9 mouse cellular contexts compared by ENCODE assay signal in the genomic region with DNA sequence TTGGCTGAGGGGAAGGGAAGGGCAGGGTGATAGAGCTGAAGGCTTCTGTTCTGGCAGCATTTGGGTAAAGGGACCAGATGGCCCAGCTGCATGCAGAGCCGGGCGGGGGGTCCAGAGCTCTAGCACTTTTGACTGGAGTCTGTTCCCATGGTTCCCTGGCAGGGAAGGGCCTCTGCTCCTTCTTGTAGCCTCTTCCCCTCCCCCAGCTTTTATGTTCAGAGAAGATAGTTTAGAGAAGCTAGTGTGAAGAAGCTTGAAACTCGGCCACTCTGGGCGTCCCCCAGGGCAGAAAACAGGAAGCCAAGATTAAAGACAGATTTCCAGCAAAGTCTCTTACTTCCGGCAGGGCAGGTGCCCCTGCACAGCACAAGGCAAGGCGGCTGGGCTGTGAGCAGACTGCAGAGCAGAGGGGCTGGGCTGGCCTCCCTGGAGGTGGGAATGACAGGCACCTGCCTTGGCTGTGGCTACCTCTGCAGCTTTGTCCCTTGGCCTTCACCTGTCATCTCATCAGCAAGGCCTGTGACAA. TPM values are rescaled to one million over a fixed set of nuclear protein-coding genes. Genes with fewer than 3 reads are reported as not detected.
DNase-seq lines count a peak whose midpoint lies in the region; ATAC-seq and TF ChIP-seq lines count a peak whose summit lies in the region.
"Had no signal": no experiment of that assay in that cellular context is flagged by ENCODE, and none has a peak within 500 bp of the region (broad histone marks: within the 10 kb centered on the region; RNA-seq: fewer than 3 reads in every experiment).

No protein-coding gene starts in this region.

- 36% methylated on average over 6 of the region's 6 CpGs for WGBS in heart, adult 2 months
- 24% methylated on average over 6 of the region's 6 CpGs for WGBS in heart, embryonic 10.5 days

- H3K36me3 ChIP-seq in heart, adult 2 months (ENCODE audit: control insufficient read depth, insufficient read depth, low read length), result no peaks in the 10 kb centered on the region
- no peaks in the 10 kb centered on the region for H3K36me3 ChIP-seq in heart, embryonic 10.5 days
- H3K36me3 ChIP-seq in G1E (replicated peaks), result no peaks in the 10 kb centered on the region
- H3K36me3 ChIP-seq in megakaryocyte, embryonic 14.5 days (replicated peaks; ENCODE audit: low read length), result no peaks in the 10 kb centered on the region

- no peaks in the 10 kb centered on the region for H3K79me2 ChIP-seq in heart, adult 2 months (replicated peaks; ENCODE audit: control insufficient read depth, insufficient read depth, low read length)

- H3K4me3 ChIP-seq in heart, adult 2 months, result no peak overlapping the region
- H3K4me3 ChIP-seq in heart, embryonic 10.5 days, result no peak overlapping the region
- peak overlapping the region; percentile 47; the same call in 1 of the 2 replicates for H3K4me3 ChIP-seq in G1E (ENCODE audit: low read depth, low read length)
- H3K4me3 ChIP-seq in megakaryocyte, embryonic 14.5 days (replicated peaks), result peak overlapping the region; percentile 80
- no peak overlapping the region for H3K4me3 ChIP-seq in left cerebral cortex, adult 2 months

- no peaks in the 10 kb centered on the region for H3K27me3 ChIP-seq in heart, adult 2 months (ENCODE audit: control insufficient read depth, insufficient read depth, low read length)
- peaks cover 25% of the 10 kb centered on the region for H3K27me3 ChIP-seq in heart, embryonic 10.5 days (ENCODE audit: insufficient read depth, poor library complexity, severe bottlenecking)
- H3K27me3 ChIP-seq in G1E (ENCODE audit: insufficient read depth, low read length), result peaks cover 13% of the 10 kb centered on the region; the same call in 1 of the 2 replicates
- no peaks in the 10 kb centered on the region for H3K27me3 ChIP-seq in megakaryocyte, embryonic 14.5 days (replicated peaks)

- peak; percentile 37 to 69 for DNase-seq in heart, adult 2 months
- DNase-seq in heart, embryonic 10.5 days (ENCODE audit: low spot score), result no peak
- peak; percentile 56 for DNase-seq in G1E (ENCODE audit: low spot score)
- peak; percentile 78 for DNase-seq in thymus, postnatal 4 days
- DNase-seq in left cerebral cortex, adult 2 months (ENCODE audit: extremely low spot score in 1 of 2, low spot score in 2 of 2), result no peak
- DNase-seq in urinary bladder, postnatal 10 days (ENCODE audit: low spot score), result no peak

- peak overlapping the region; percentile 20; the same call in 1 of the 2 replicates for H3K27ac ChIP-seq in heart, adult 2 months
- H3K27ac ChIP-seq in heart, embryonic 10.5 days, result no peak overlapping the region
- H3K27ac ChIP-seq in left cerebral cortex, adult 2 months, result no peak overlapping the region

- no peak for TF ChIP-seq CTCF in heart, adult 2 months (IDR thresholded peaks at IDR 0.05)
- no peak for TF ChIP-seq CTCF in G1E (IDR thresholded peaks at IDR 0.05; ENCODE audit: low read depth, low read length)
- TF ChIP-seq CTCF in left cerebral cortex, adult 2 months (IDR thresholded peaks at IDR 0.05), result no peak

- no peaks in the 10 kb centered on the region for H3K9me3 ChIP-seq in heart, embryonic 10.5 days
- no peaks in the 10 kb centered on the region for H3K9me3 ChIP-seq in G1E (replicated peaks)
- no peaks in the 10 kb centered on the region for H3K9me3 ChIP-seq in megakaryocyte, embryonic 14.5 days

- TF ChIP-seq POLR2A in heart, adult 2 months (IDR thresholded peaks at IDR 0.05; ENCODE audit: insufficient read depth, low read depth, low read length), result no peak

- intact Hi-C loops in heart, adult 2 months (cut with DNase I), result loop anchor here (10.0 kb wide), 1 partner anchor 386 kb away; the partner anchor contains the start of gene 1700017B05Rik
- intact Hi-C loops in left cerebral cortex, adult 2 months (cut with DNase I), result no loop called here

- TF ChIP-seq EP300 in heart, adult 2 months (IDR thresholded peaks at IDR 0.05; ENCODE audit: insufficient read depth, low read depth, low read length), result no peak

- H3K4me1 ChIP-seq in heart, adult 2 months (ENCODE audit: control insufficient read depth, insufficient read depth, low read length), result peaks cover under 1% of the 10 kb centered on the region
- peaks cover 24% of the 10 kb centered on the region for H3K4me1 ChIP-seq in heart, embryonic 10.5 days
- H3K4me1 ChIP-seq in G1E (ENCODE audit: insufficient read depth, low read depth, low read length), result peaks cover 66% of the 10 kb centered on the region
- peaks cover 87% of the 10 kb centered on the region for H3K4me1 ChIP-seq in megakaryocyte, embryonic 14.5 days

- no peak overlapping the region for H3K9ac ChIP-seq in heart, adult 2 months (ENCODE audit: low read depth, low read length)

- ATAC-seq in G1E (ENCODE audit: extremely low read depth, insufficient number of reproducible peaks, low FRiP score, poor library complexity, severe bottlenecking), result peak; percentile 51; the same call in 1 of the 2 replicates
- ATAC-seq in granulocyte monocyte progenitor cell, adult 5-6 weeks (replicated peaks; ENCODE audit: poor library complexity, severe bottlenecking), result peak; percentile 42

RNA-seq across cellular contexts. Expression of gene Csk, which starts 2.6 kb away (rescaled TPM):
- 10 to 100 TPM; 23.3 to 29.7 TPM for total RNA-seq in heart, adult 2 months (2021)
- 19.4 and 20.6 TPM in 2 replicates for polyA plus RNA-seq in heart, adult 2 months (2012; rRNA removed)
- 17.2 and 26.0 TPM in 2 replicates for polyA plus RNA-seq in heart, embryonic 10.5 days (2016; fragmentation: Nextera tagmentation; extraction: Ambion mirVana)
- 118 and 125 TPM in 2 replicates for total RNA-seq in G1E (2014; fragmentation: Nextera tagmentation)
- 151 and 154 TPM in 2 replicates for total RNA-seq in G1E (2017)
- polyA plus RNA-seq in G1E (2012), result 311 and 332 TPM in 2 replicates
- 86.9 and 92.3 TPM in 2 replicates for total RNA-seq in granulocyte monocyte progenitor cell, adult 5-6 weeks (2014; fragmentation: Nextera tagmentation)
- total RNA-seq in granulocyte monocyte progenitor cell, adult 5-6 weeks (2017), result 83.8 and 113 TPM in 2 replicates
- 400 and 436 TPM in 2 replicates for polyA plus RNA-seq in megakaryocyte, embryonic 14.5 days (2012; ENCODE audit: insufficient read depth, low replicate concordance)
- total RNA-seq in left cerebral cortex, adult 2 months (2021), result 10 to 100 TPM; 32.9 to 39.6 TPM

RNA-seq across cellular contexts. Expression of gene Lman1l, which starts 30.3 kb away (rescaled TPM):
- not detected for total RNA-seq in heart, adult 2 months (2021)
- polyA plus RNA-seq in heart, adult 2 months (2012; rRNA removed), result 0.20 TPM in 1 of 2 replicates, not detected in the other
- not detected in 2 replicates for polyA plus RNA-seq in heart, embryonic 10.5 days (2016; fragmentation: Nextera tagmentation; extraction: Ambion mirVana)
- total RNA-seq in G1E (2014; fragmentation: Nextera tagmentation) (not detected in 2 replicates), G1E (2017) (not detected in 2 replicates)
- not detected in 2 replicates for polyA plus RNA-seq in G1E (2012)
- not detected in 2 replicates for total RNA-seq in granulocyte monocyte progenitor cell, adult 5-6 weeks (2014; fragmentation: Nextera tagmentation)
- not detected in 2 replicates for total RNA-seq in granulocyte monocyte progenitor cell, adult 5-6 weeks (2017)
- polyA plus RNA-seq in megakaryocyte, embryonic 14.5 days (2012; ENCODE audit: insufficient read depth, low replicate concordance), result not detected in 2 replicates
- not detected for total RNA-seq in left cerebral cortex, adult 2 months (2021)
- total RNA-seq: left cerebral cortex, adult 18-20 months had no signal

RNA-seq across cellular contexts. Expression of gene Cyp1a2, which starts 32.7 kb away (rescaled TPM):
- total RNA-seq in heart, adult 2 months (2021), result not detected
- polyA plus RNA-seq in heart, adult 2 months (2012; rRNA removed), result 1.00 TPM in 1 of 2 replicates, not detected in the other
- polyA plus RNA-seq in heart, embryonic 10.5 days (2016; fragmentation: Nextera tagmentation; extraction: Ambion mirVana), result not detected in 2 replicates
- total RNA-seq in G1E (2014; fragmentation: Nextera tagmentation), result not detected in 2 replicates
- not detected in 2 replicates for total RNA-seq in G1E (2017)
- polyA plus RNA-seq in G1E (2012), result not detected in 2 replicates
- not detected in 2 replicates for total RNA-seq in granulocyte monocyte progenitor cell, adult 5-6 weeks (2014; fragmentation: Nextera tagmentation)
- total RNA-seq in granulocyte monocyte progenitor cell, adult 5-6 weeks (2017), result not detected in 2 replicates
- not detected in 2 replicates for polyA plus RNA-seq in megakaryocyte, embryonic 14.5 days (2012; ENCODE audit: insufficient read depth, low replicate concordance)
- not detected for total RNA-seq in left cerebral cortex, adult 2 months (2021)
- total RNA-seq: left cerebral cortex, adult 18-20 months had no signal

RNA-seq across cellular contexts. Expression of gene Cyp1a1, which starts 36.9 kb away (rescaled TPM):
- total RNA-seq in heart, adult 2 months (2021), result under 1 TPM; 0.09 to 0.13 TPM
- 0.20 and 0.78 TPM in 2 replicates for polyA plus RNA-seq in heart, adult 2 months (2012; rRNA removed)
- 0.05 TPM in 1 of 2 replicates, not detected in the other for polyA plus RNA-seq in heart, embryonic 10.5 days (2016; fragmentation: Nextera tagmentation; extraction: Ambion mirVana)
- total RNA-seq in G1E (2014; fragmentation: Nextera tagmentation), result not detected in 2 replicates
- total RNA-seq in G1E (2017), result not detected in 2 replicates
- polyA plus RNA-seq in G1E (2012), result not detected in 2 replicates
- total RNA-seq in granulocyte monocyte progenitor cell, adult 5-6 weeks (2014; fragmentation: Nextera tagmentation), result not detected in 2 replicates
- not detected in 2 replicates for total RNA-seq in granulocyte monocyte progenitor cell, adult 5-6 weeks (2017)
- polyA plus RNA-seq in megakaryocyte, embryonic 14.5 days (2012; ENCODE audit: insufficient read depth, low replicate concordance), result 1.0 TPM in 1 of 2 replicates, not detected in the other
- under 1 TPM; 0.16 TPM for total RNA-seq in left cerebral cortex, adult 2 months (2021)

RNA-seq across cellular contexts. Expression of gene Cplx3, which starts 44.8 kb away (rescaled TPM):
- total RNA-seq in heart, adult 2 months (2021), result not detected
- polyA plus RNA-seq in heart, adult 2 months (2012; rRNA removed), result not detected in 2 replicates
- 0.15 TPM in 1 of 2 replicates, not detected in the other for polyA plus RNA-seq in heart, embryonic 10.5 days (2016; fragmentation: Nextera tagmentation; extraction: Ambion mirVana)
- total RNA-seq in G1E (2014; fragmentation: Nextera tagmentation) (not detected in 2 replicates), G1E (2017) (0.11 TPM in 1 of 2 replicates, not detected in the other)
- not detected in 2 replicates for polyA plus RNA-seq in G1E (2012)
- total RNA-seq in granulocyte monocyte progenitor cell, adult 5-6 weeks (2014; fragmentation: Nextera tagmentation), result not detected in 2 replicates
- total RNA-seq in granulocyte monocyte progenitor cell, adult 5-6 weeks (2017), result not detected in 2 replicates
- polyA plus RNA-seq in megakaryocyte, embryonic 14.5 days (2012; ENCODE audit: insufficient read depth, low replicate concordance), result 1.1 TPM in 1 of 2 replicates, not detected in the other
- 1 to 10 TPM; 9.1 to 9.6 TPM for total RNA-seq in left cerebral cortex, adult 2 months (2021)

Comparison
In these comparisons a context has a peak if more than half of its experiments do, and no peak if none do; other contexts are left out.
1. DNase-seq: peak in heart, adult 2 months (2 of 2), G1E (single experiment) and thymus, postnatal 4 days (single experiment); none in heart, embryonic 10.5 days (single experiment), left cerebral cortex, adult 2 months (0 of 2) and urinary bladder, postnatal 10 days (single experiment).
2. H3K4me3 ChIP-seq: peak in G1E (single experiment) and megakaryocyte, embryonic 14.5 days (single experiment); none in heart, adult 2 months (single experiment), heart, embryonic 10.5 days (single experiment) and left cerebral cortex, adult 2 months (single experiment).